14 mouse cellular contexts compared by ENCODE assay signal in the genomic region with DNA sequence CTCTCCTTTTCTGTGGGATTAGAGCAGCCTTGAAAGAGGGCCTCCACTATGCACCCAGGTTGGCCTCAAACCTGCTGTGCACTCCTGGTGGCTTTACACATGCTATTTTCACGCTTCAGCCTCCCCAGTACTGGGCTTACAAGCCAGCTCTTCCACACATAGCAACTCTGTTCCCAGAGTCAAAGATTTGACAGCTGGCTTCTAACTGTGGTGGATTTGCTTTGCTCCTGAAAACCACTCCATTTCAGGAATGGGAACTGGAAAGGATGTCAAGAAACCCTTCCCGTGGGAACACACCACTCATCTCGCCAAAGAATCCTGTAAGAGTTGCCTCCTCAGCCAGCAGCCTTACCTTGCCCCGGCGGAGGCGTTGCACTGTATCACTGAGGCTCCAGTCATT.
DNase-seq lines count a peak whose midpoint lies in the region.
"Had no signal": no experiment of that assay in that cellular context is flagged by ENCODE, and none has a peak within 500 bp of the region (broad histone marks: within the 10 kb centered on the region; RNA-seq: fewer than 3 reads in every experiment).

No protein-coding gene starts in this region.

- DNase-seq in frontal cortex, postnatal 36 days (ENCODE audit: low spot score in 2 of 2), result peak; percentile 16 to 33
- DNase-seq in frontal cortex, postnatal 10 days (ENCODE audit: low spot score in 2 of 2), result no peak
- DNase-seq in right cerebral cortex, adult 18-20 months, result peak; percentile 24
- no peak for DNase-seq in right cerebral cortex, postnatal 36 days (ENCODE audit: low spot score in 2 of 2)
- DNase-seq in telencephalon, adult 2 months (ENCODE audit: low read depth, low spot score), result peak; percentile 12
- no peak for DNase-seq in kidney, adult 11 months
- DNase-seq: adrenal gland, adult 2 months; adrenal gland, postnatal 10 days; adrenal gland, postnatal 25 days; cerebellum, adult 11-12 months; cerebellum, adult 2 months; cerebellum, adult 9-10 months; cerebellum, postnatal 10 days; cerebellum, postnatal 25 days had no signal

Comparison
In these comparisons a context has a peak if more than half of its experiments do, and no peak if none do; other contexts are left out.
1. DNase-seq: peak in frontal cortex, postnatal 36 days (2 of 2), right cerebral cortex, adult 18-20 months (single experiment) and telencephalon, adult 2 months (single experiment); none in frontal cortex, postnatal 10 days (0 of 2), right cerebral cortex, postnatal 36 days (0 of 2) and kidney, adult 11 months (single experiment).